Mouse (Mus musculus) thymus, adult 2 months (tissue): ENCODE results near the gene Nrsn2. TPM values are rescaled to one million over a fixed set of nuclear protein-coding genes. Genes with fewer than 3 reads are reported as not detected.
A peak's percentile ranks its signal among the peaks of the same experiment; 100 is the strongest.

Source experiments
- DNase-seq: peaks from one replicate; pipeline ENCODE4 v3.0.0; 2021
- H3K27ac ChIP-seq: fragments of 200-500 bp; 2 replicates; pipeline ENCODE4 v1.5.1; 2012; ENCODE audit warnings: low read length, control low read depth; ENCODE audit not compliant: control insufficient read depth, insufficient read depth
- H3K27me3 ChIP-seq: fragments of 200-500 bp; 2 replicates; pipeline ENCODE4 v1.6.1; 2012; ENCODE audit warnings: mild to moderate bottlenecking, low read length, moderate library complexity, mixed read lengths; ENCODE audit not compliant: control insufficient read depth, insufficient read depth
- H3K36me3 ChIP-seq: fragments of 200-500 bp; 2 replicates; pipeline ENCODE4 v1.6.1; 2012; ENCODE audit warnings: mild to moderate bottlenecking, low read length, moderate library complexity; ENCODE audit not compliant: control insufficient read depth, insufficient read depth
- H3K4me1 ChIP-seq: fragments of 200-500 bp; replicated peaks from 2 replicates; pipeline ENCODE4 v1.6.1; 2012; ENCODE audit warnings: low read length; ENCODE audit not compliant: control insufficient read depth, insufficient read depth
- H3K4me3 ChIP-seq: fragments of 200-500 bp; 2 replicates; pipeline ENCODE4 v1.5.1; 2012; ENCODE audit warnings: mild to moderate bottlenecking, low read length, control low read depth, moderate library complexity; ENCODE audit not compliant: control insufficient read depth, insufficient read depth
- CTCF ChIP-seq: fragments of 200-500 bp; IDR thresholded peaks from 2 replicates; pipeline ENCODE4 v1.5.1; 2012; ENCODE audit warnings: mild to moderate bottlenecking, control low read depth, low read length, moderate library complexity, borderline replicate concordance; ENCODE audit not compliant: control insufficient read depth, poor library complexity, insufficient read depth; ENCODE audit errors: extremely low read depth
- POLR2A ChIP-seq: fragments of 200-500 bp; IDR thresholded peaks from 2 replicates; pipeline ENCODE4 v1.6.1; 2012; ENCODE audit warnings: mild to moderate bottlenecking, low read length, control low read depth, moderate library complexity; ENCODE audit not compliant: control insufficient read depth, poor library complexity, insufficient read depth; ENCODE audit errors: extremely low read depth
- WGBS: fragments of 180-500 bp; shearing (Covaris S2); methylation state at CpG from one replicate; pipeline ENCODE4 v1.1.7; 2018; 5-methylcytosine and 5-hydroxymethylcytosine counted together
- polyA plus RNA-seq: library from polyadenylated mRNA; depleted of rRNA; stranded (reverse); fragments of >200 nt; gene quantifications from 2 replicates; pipeline ENCODE4 v1.2.3, GENCODE M21; 2012

Nrsn2 gene
- polyA plus RNA-seq, 1 experiment = 0.07 TPM

- H3K27me3 ChIP-seq = no peaks in the 10 kb centered on the region; the same call in 1 of the 2 replicates
- TF ChIP-seq CTCF (no peak), POLR2A (no peak)
- peaks cover 10% of the 10 kb centered on the region for H3K4me1 ChIP-seq
- H3K36me3 ChIP-seq = no peaks in the 10 kb centered on the region
- DNase-seq = no peak
- no peak overlapping the region for H3K4me3 ChIP-seq
- no peak overlapping the region for H3K27ac ChIP-seq
- WGBS = 87% methylated on average over 9 of the region's 9 CpGs
Observed at GRCm38 (mm10) chr2:152393225-152394017, 17.0 kb upstream of the Nrsn2 start.

GRCm38 (mm10) chr2:152392786-152393185 lies 16.3 kb upstream of the Nrsn2 start:
- H3K4me1 ChIP-seq = peaks cover 10% of the 10 kb centered on the region
- 27% methylated on average over 3 of the region's 3 CpGs for WGBS
- TF ChIP-seq CTCF (no peak), POLR2A (no peak)
- H3K36me3 ChIP-seq = no peaks in the 10 kb centered on the region
- no peaks in the 10 kb centered on the region; the same call in 1 of the 2 replicates for H3K27me3 ChIP-seq
- H3K4me3 ChIP-seq = no peak overlapping the region
- peak; percentile 41 for DNase-seq
- no peak overlapping the region for H3K27ac ChIP-seq

GRCm38 (mm10) chr2:152384191-152384590 lies 7.8 kb upstream of the Nrsn2 start:
- Histone ChIP-seq H3K27ac (no peak overlapping the region), H3K27me3 (no peaks in the 10 kb centered on the region), H3K4me3 (no peak overlapping the region), H3K36me3 (no peaks in the 10 kb centered on the region), H3K4me1 (no peaks in the 10 kb centered on the region)
- no peak for DNase-seq
- TF ChIP-seq CTCF = no peak
- WGBS = 99% methylated on average over 4 of the region's 4 CpGs

- Histone ChIP-seq H3K27me3 (no peaks in the 10 kb centered on the region; the same call in 1 of the 2 replicates), H3K36me3 (no peaks in the 10 kb centered on the region), H3K27ac (no peak overlapping the region), H3K4me3 (no peak overlapping the region), H3K4me1 (peaks cover 4% of the 10 kb centered on the region)
- 53% methylated on average over 21 of the region's 21 CpGs for WGBS
- no peak for DNase-seq
- TF ChIP-seq POLR2A = no peak
- no peak for TF ChIP-seq CTCF
Observed at GRCm38 (mm10) chr2:152375652-152376344, 640 bp downstream of the Nrsn2 start.

- DNase-seq = no peak
Observed at GRCm38 (mm10) chr2:152373547-152373946, 2.9 kb downstream of the Nrsn2 start.

GRCm38 (mm10) chr2:152372661-152373060 lies 3.8 kb downstream of the Nrsn2 start:
- no peaks in the 10 kb centered on the region; the same call in 1 of the 2 replicates for H3K27me3 ChIP-seq
- no peak overlapping the region for H3K4me3 ChIP-seq
- TF ChIP-seq POLR2A = no peak
- TF ChIP-seq CTCF = no peak
- DNase-seq = no peak
- H3K4me1 ChIP-seq = peaks cover 4% of the 10 kb centered on the region
- H3K36me3 ChIP-seq = no peaks in the 10 kb centered on the region
- no peak overlapping the region for H3K27ac ChIP-seq
- 64% methylated on average over 4 of the region's 4 CpGs for WGBS

More at GRCm38 (mm10) chr2:152373547-152373946, 2.9 kb downstream of the Nrsn2 start:
- no peak overlapping the region for H3K27ac ChIP-seq
- no peak overlapping the region for H3K4me3 ChIP-seq
- WGBS = 74% methylated on average over 9 of the region's 9 CpGs
- no peaks in the 10 kb centered on the region for H3K36me3 ChIP-seq
- no peaks in the 10 kb centered on the region; the same call in 1 of the 2 replicates for H3K27me3 ChIP-seq
- peaks cover 4% of the 10 kb centered on the region for H3K4me1 ChIP-seq
- TF ChIP-seq POLR2A = no peak
- no peak for TF ChIP-seq CTCF
